Mouse (Mus musculus): ENCODE measurements around the gene Tnfaip8l1. TPM values are rescaled to one million over a fixed set of nuclear protein-coding genes. Genes with fewer than 3 reads are reported as not detected.

Gene Tnfaip8l1
- polyA plus RNA-seq, 1 experiment from 2014 or later = 6.0 TPM

- H3K4me3 ChIP-seq = no peak overlapping the region
- no peak overlapping the region for H3K27ac ChIP-seq
- peaks cover 17% of the 10 kb centered on the region for H3K4me1 ChIP-seq
- WGBS = 77% methylated on average over 9 of the region's 9 CpGs
- peaks cover 23% of the 10 kb centered on the region for H3K36me3 ChIP-seq
- no peaks in the 10 kb centered on the region for H3K27me3 ChIP-seq (ENCODE audit: insufficient read depth, poor library complexity, severe bottlenecking)
- no peak for DNase-seq (ENCODE audit: low spot score)
- no peaks in the 10 kb centered on the region for H3K9me3 ChIP-seq
These were observed 9.2 kb downstream of the Tnfaip8l1 start for GRCm38 (mm10) chr17:56171456-56171855.

- no peak overlapping the region for H3K27ac ChIP-seq
- DNase-seq (ENCODE audit: low spot score) = no peak
- WGBS = 90% methylated on average over 17 of the region's 17 CpGs
- peaks cover 27% of the 10 kb centered on the region for H3K36me3 ChIP-seq
- peaks cover 17% of the 10 kb centered on the region for H3K4me1 ChIP-seq
- H3K9me3 ChIP-seq = no peaks in the 10 kb centered on the region
- no peak overlapping the region for H3K4me3 ChIP-seq
- H3K27me3 ChIP-seq (ENCODE audit: insufficient read depth, poor library complexity, severe bottlenecking) = no peaks in the 10 kb centered on the region
These were observed 9.6 kb downstream of the Tnfaip8l1 start for GRCm38 (mm10) chr17:56171881-56172280.

- no peak overlapping the region for H3K27ac ChIP-seq
- H3K4me3 ChIP-seq = no peak overlapping the region
- peaks cover 42% of the 10 kb centered on the region for H3K36me3 ChIP-seq
- H3K4me1 ChIP-seq = peaks cover 17% of the 10 kb centered on the region
- H3K9me3 ChIP-seq = no peaks in the 10 kb centered on the region
- no peak for DNase-seq (ENCODE audit: low spot score)
- 54% methylated on average over 10 of the region's 10 CpGs for WGBS
- no peaks in the 10 kb centered on the region for H3K27me3 ChIP-seq (ENCODE audit: insufficient read depth, poor library complexity, severe bottlenecking)
These were observed 11.2 kb downstream of the Tnfaip8l1 start for GRCm38 (mm10) chr17:56173401-56174046.

- WGBS = 96% methylated on average over 3 of the region's 3 CpGs
- no peaks in the 10 kb centered on the region for H3K9me3 ChIP-seq
- no peaks in the 10 kb centered on the region for H3K27me3 ChIP-seq (ENCODE audit: insufficient read depth, poor library complexity, severe bottlenecking)
- peaks cover 60% of the 10 kb centered on the region for H3K36me3 ChIP-seq
- no peak overlapping the region for H3K4me3 ChIP-seq
- H3K4me1 ChIP-seq = peaks cover 14% of the 10 kb centered on the region
- no peak for DNase-seq (ENCODE audit: low spot score)
- no peak overlapping the region for H3K27ac ChIP-seq
These were observed 13.1 kb downstream of the Tnfaip8l1 start for GRCm38 (mm10) chr17:56175416-56175815.

- 1% methylated on average over 14 of the region's 14 CpGs for WGBS
- no peaks in the 10 kb centered on the region for H3K9me3 ChIP-seq
- H3K4me1 ChIP-seq = peaks cover 26% of the 10 kb centered on the region
- H3K27ac ChIP-seq = peak overlapping the region; percentile 90
- H3K36me3 ChIP-seq = peaks cover 61% of the 10 kb centered on the region
- H3K4me3 ChIP-seq = peak overlapping the region; percentile 91
- H3K27me3 ChIP-seq (ENCODE audit: insufficient read depth, poor library complexity, severe bottlenecking) = no peaks in the 10 kb centered on the region
- DNase-seq (ENCODE audit: low spot score) = no peak
These were observed 20.8 kb downstream of the Tnfaip8l1 start for GRCm38 (mm10) chr17:56182975-56183657.

GRCm38 (mm10) chr17:56183658-56184103 is 21.4 kb downstream of the Tnfaip8l1 start, which contains the start of gene Mydgf:
Gene Mydgf (minus strand): TSS chr17:56183920.
- peak; percentile 98 for DNase-seq (ENCODE audit: low spot score)
- H3K36me3 ChIP-seq = peaks cover 63% of the 10 kb centered on the region
- peak within 1 kb of the TSS; percentile 91 for H3K4me3 ChIP-seq
- WGBS = under 1% methylated on average over 47 of the region's 47 CpGs
- H3K27ac ChIP-seq = peak within 1 kb of the TSS; percentile 90
- no peaks in the 10 kb centered on the region for H3K27me3 ChIP-seq (ENCODE audit: insufficient read depth, poor library complexity, severe bottlenecking)
- peaks cover 26% of the 10 kb centered on the region for H3K4me1 ChIP-seq
- H3K9me3 ChIP-seq = no peaks in the 10 kb centered on the region

- no peak for DNase-seq (ENCODE audit: low spot score)
- Histone ChIP-seq H3K4me1 (peaks cover 21% of the 10 kb centered on the region), H3K36me3 (peaks cover 64% of the 10 kb centered on the region), H3K9me3 (no peaks in the 10 kb centered on the region), H3K4me3 (no peak overlapping the region), H3K27ac (peak overlapping the region; percentile 43; the same call in 1 of the 2 replicates), H3K27me3 (ENCODE audit: insufficient read depth, poor library complexity, severe bottlenecking) (no peaks in the 10 kb centered on the region)
- WGBS = 47% methylated on average over 11 of the region's 11 CpGs
These were observed 23.2 kb downstream of the Tnfaip8l1 start for GRCm38 (mm10) chr17:56185281-56186141.

- WGBS = 88% methylated on average over 6 of the region's 6 CpGs
- H3K36me3 ChIP-seq = peaks cover 97% of the 10 kb centered on the region
- no peaks in the 10 kb centered on the region for H3K27me3 ChIP-seq (ENCODE audit: insufficient read depth, poor library complexity, severe bottlenecking)
- no peak overlapping the region for H3K4me3 ChIP-seq
- no peak for DNase-seq (ENCODE audit: low spot score)
- H3K9me3 ChIP-seq = no peaks in the 10 kb centered on the region
- no peaks in the 10 kb centered on the region for H3K4me1 ChIP-seq
- no peak overlapping the region for H3K27ac ChIP-seq
These were observed 29.0 kb downstream of the Tnfaip8l1 start for GRCm38 (mm10) chr17:56191266-56191665.

- peaks cover 97% of the 10 kb centered on the region for H3K36me3 ChIP-seq
- no peaks in the 10 kb centered on the region for H3K4me1 ChIP-seq
- DNase-seq (ENCODE audit: low spot score) = no peak
- no peaks in the 10 kb centered on the region for H3K9me3 ChIP-seq
- H3K4me3 ChIP-seq = no peak overlapping the region
- H3K27ac ChIP-seq = no peak overlapping the region
- 91% methylated on average over 12 of the region's 12 CpGs for WGBS
- no peaks in the 10 kb centered on the region for H3K27me3 ChIP-seq (ENCODE audit: insufficient read depth, poor library complexity, severe bottlenecking)
These were observed 32.1 kb downstream of the Tnfaip8l1 start for GRCm38 (mm10) chr17:56194357-56194756.

GRCm38 (mm10) chr17:56194765-56195164 is 32.5 kb downstream of the Tnfaip8l1 start:
- Histone ChIP-seq H3K27me3 (ENCODE audit: insufficient read depth, poor library complexity, severe bottlenecking) (no peaks in the 10 kb centered on the region), H3K9me3 (no peaks in the 10 kb centered on the region), H3K4me1 (no peaks in the 10 kb centered on the region), H3K4me3 (no peak overlapping the region), H3K27ac (no peak overlapping the region), H3K36me3 (peaks cover 94% of the 10 kb centered on the region)
- 92% methylated on average over 13 of the region's 13 CpGs for WGBS
- DNase-seq (ENCODE audit: low spot score) = no peak

GRCm38 (mm10) chr17:56196860-56197259 is 34.6 kb downstream of the Tnfaip8l1 start:
- 73% methylated on average over 2 of the region's 2 CpGs for WGBS
- H3K9me3 ChIP-seq = no peaks in the 10 kb centered on the region
- DNase-seq (ENCODE audit: low spot score) = no peak
- no peaks in the 10 kb centered on the region for H3K27me3 ChIP-seq (ENCODE audit: insufficient read depth, poor library complexity, severe bottlenecking)
- no peak overlapping the region for H3K4me3 ChIP-seq
- H3K36me3 ChIP-seq = peaks cover 93% of the 10 kb centered on the region
- no peak overlapping the region for H3K27ac ChIP-seq
- no peaks in the 10 kb centered on the region for H3K4me1 ChIP-seq

- no peaks in the 10 kb centered on the region for H3K27me3 ChIP-seq (ENCODE audit: insufficient read depth, poor library complexity, severe bottlenecking)
- no peaks in the 10 kb centered on the region for H3K9me3 ChIP-seq
- DNase-seq (ENCODE audit: low spot score) = no peak
- no peak overlapping the region for H3K4me3 ChIP-seq
- peaks cover 94% of the 10 kb centered on the region for H3K36me3 ChIP-seq
- H3K4me1 ChIP-seq = no peaks in the 10 kb centered on the region
- no peak overlapping the region for H3K27ac ChIP-seq
- WGBS = 85% methylated on average over 9 of the region's 9 CpGs
These were observed 38.3 kb downstream of the Tnfaip8l1 start for GRCm38 (mm10) chr17:56200586-56200985.

- WGBS = 66% methylated on average over 3 of the region's 3 CpGs
- Histone ChIP-seq H3K9me3 (no peaks in the 10 kb centered on the region), H3K4me3 (no peak overlapping the region), H3K4me1 (no peaks in the 10 kb centered on the region), H3K27me3 (ENCODE audit: insufficient read depth, poor library complexity, severe bottlenecking) (no peaks in the 10 kb centered on the region), H3K36me3 (peaks cover 94% of the 10 kb centered on the region), H3K27ac (no peak overlapping the region)
- DNase-seq (ENCODE audit: low spot score) = no peak
These were observed 39.4 kb downstream of the Tnfaip8l1 start for GRCm38 (mm10) chr17:56201642-56202041.
